Mouse (Mus musculus) ES-E14 (cell line): ENCODE results near the gene C530008M17Rik. TPM values are rescaled to one million over a fixed set of nuclear protein-coding genes. Genes with fewer than 3 reads are reported as not detected.

ENCODE experiments used
- DNase-seq: peaks from one replicate; pipeline ENCODE4 v3.0.0-alpha.2; 2013; ENCODE audit warnings: low read depth, low spot score
- H3K27ac ChIP-seq: 2 replicates; pipeline ENCODE4 v1.5.1; 2012; ENCODE audit warnings: low read depth, mild to moderate bottlenecking, low read length, moderate library complexity, mixed read lengths; ENCODE audit not compliant: poor library complexity, insufficient read depth, severe bottlenecking
- H3K36me3 ChIP-seq: 2 replicates; pipeline ENCODE4 v1.6.1; 2012; ENCODE audit warnings: mild to moderate bottlenecking, low read length, moderate library complexity, mixed read lengths; ENCODE audit not compliant: control insufficient read depth, poor library complexity, insufficient read depth, severe bottlenecking
- H3K4me1 ChIP-seq, 2 experiments: fragments of 150-350 bp in 1 of 2; sonication (generic) in 1 of 2; 2 replicates each; pipeline ENCODE4 v1.6.1; 2012; ENCODE audit warnings: low read length in 2 of 2, mild to moderate bottlenecking in 1 of 2, mixed read lengths in 1 of 2; ENCODE audit not compliant: control insufficient read depth in 2 of 2, insufficient read depth in 2 of 2, poor library complexity in 1 of 2
- H3K4me3 ChIP-seq, 2 experiments: fragments of 150-350 bp in 1 of 2; sonication (generic) in 1 of 2; 2 replicates each; pipeline ENCODE4 v1.5.1; 2012; ENCODE audit warnings: low read length in 2 of 2, low read depth in 1 of 2, mild to moderate bottlenecking in 1 of 2, mixed read lengths in 1 of 2; ENCODE audit not compliant: insufficient read depth in 1 of 2, poor library complexity in 1 of 2, severe bottlenecking in 1 of 2
- H3K9ac ChIP-seq: 2 replicates; pipeline ENCODE4 v1.6.1; 2012; ENCODE audit warnings: low read depth, mild to moderate bottlenecking, low read length, mixed read lengths; ENCODE audit not compliant: poor library complexity, insufficient read depth, severe bottlenecking
- H3K9me3 ChIP-seq: fragments of 150-350 bp; sonication (generic); 2 replicates; pipeline ENCODE4 v1.6.1; 2012; ENCODE audit warnings: low read depth, mild to moderate bottlenecking, low read length; ENCODE audit not compliant: control insufficient read depth, insufficient read depth
- CHD2 ChIP-seq: IDR thresholded peaks from 2 replicates; pipeline ENCODE4 v1.6.1; 2014; ENCODE audit warnings: mild to moderate bottlenecking, low read depth, low read length, inconsistent platforms
- HCFC1 ChIP-seq: IDR thresholded peaks from 2 replicates; pipeline ENCODE4 v1.6.1; 2012; ENCODE audit warnings: low read length, inconsistent platforms, borderline replicate concordance; ENCODE audit not compliant: insufficient read depth
- MAFK ChIP-seq: IDR thresholded peaks from 2 replicates; pipeline ENCODE4 v1.6.1; 2014; ENCODE audit warnings: mild to moderate bottlenecking, low read depth, low read length, inconsistent platforms; ENCODE audit not compliant: insufficient read depth
- ZC3H11A ChIP-seq: IDR thresholded peaks from 2 replicates; pipeline ENCODE4 v1.6.1; 2012; ENCODE audit warnings: low read depth, mild to moderate bottlenecking, inconsistent platforms, low read length, borderline replicate concordance
- ZNF384 ChIP-seq: IDR thresholded peaks from 2 replicates; pipeline ENCODE4 v1.6.1; 2012; ENCODE audit warnings: low read depth, low read length, inconsistent platforms
- in situ Hi-C, 2 experiments: fragments of 600-800 bp; cut with MboI; formaldehyde crosslinking; loops; one replicate each; pipeline ENCODE4 v1.15.1; 2025; ENCODE audit warnings: low sequenced_read_pairs in 2 of 2, inconsistent platforms in 1 of 2; ENCODE audit not compliant: unreplicated experiment in 2 of 2
- total RNA-seq: library from RNA; depleted of rRNA; stranded (reverse); fragments of 300-350 nt; gene quantifications from 2 replicates; pipeline ENCODE4 v1.2.3, GENCODE M21; 2012

The C530008M17Rik gene
- total RNA-seq, 1 experiment = 1.1 TPM

DNA sequence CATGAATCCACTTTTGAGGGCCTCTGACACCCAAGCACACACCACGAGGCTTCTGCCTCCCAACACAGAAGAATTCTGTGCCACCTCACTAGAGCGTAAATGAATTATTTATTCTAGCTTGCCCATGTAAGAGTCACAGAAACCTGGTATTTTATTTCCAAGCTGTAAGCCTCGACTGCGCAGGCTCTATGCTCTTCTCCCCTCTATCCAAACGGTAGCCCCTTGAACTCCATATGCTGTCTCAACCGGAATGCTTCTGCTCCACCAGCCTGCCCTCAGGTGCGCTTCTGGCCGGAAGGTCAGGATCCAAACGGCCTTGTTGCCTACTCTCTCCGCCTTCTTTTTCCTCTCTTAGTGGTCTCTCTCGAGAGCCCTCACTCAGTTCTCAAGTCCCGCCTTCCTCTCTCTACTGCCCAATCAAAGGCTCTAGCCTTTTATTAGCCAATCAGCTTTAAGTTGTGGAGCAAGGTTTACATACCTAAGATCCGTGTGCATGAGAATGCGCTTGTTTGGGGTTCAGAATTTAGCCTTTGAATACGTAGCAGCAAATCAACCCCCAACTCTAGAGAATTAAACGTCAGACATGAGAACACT, 212.5 kb downstream of the C530008M17Rik start:
- peaks cover 0 to 3% of the 10 kb centered on the region in 2 experiments; a peak in 1 of 4 replicates for H3K4me1 ChIP-seq
- TF ChIP-seq HCFC1 (no peak), ZNF384 (no peak), MAFK (no peak), ZC3H11A (no peak), CHD2 (peak; percentile 62; the same call in 1 of the 2 replicates)
- peak overlapping the region; percentile 61 for H3K9ac ChIP-seq
- no peaks in the 10 kb centered on the region for H3K9me3 ChIP-seq
- H3K36me3 ChIP-seq = no peaks in the 10 kb centered on the region; the same call in 1 of the 2 replicates
- in situ Hi-C loops = no loop called here
- peak; percentile 80 for DNase-seq
- H3K4me3 ChIP-seq = peak overlapping the region; percentile 39 to 59
- no peak overlapping the region for H3K27ac ChIP-seq

DNA sequence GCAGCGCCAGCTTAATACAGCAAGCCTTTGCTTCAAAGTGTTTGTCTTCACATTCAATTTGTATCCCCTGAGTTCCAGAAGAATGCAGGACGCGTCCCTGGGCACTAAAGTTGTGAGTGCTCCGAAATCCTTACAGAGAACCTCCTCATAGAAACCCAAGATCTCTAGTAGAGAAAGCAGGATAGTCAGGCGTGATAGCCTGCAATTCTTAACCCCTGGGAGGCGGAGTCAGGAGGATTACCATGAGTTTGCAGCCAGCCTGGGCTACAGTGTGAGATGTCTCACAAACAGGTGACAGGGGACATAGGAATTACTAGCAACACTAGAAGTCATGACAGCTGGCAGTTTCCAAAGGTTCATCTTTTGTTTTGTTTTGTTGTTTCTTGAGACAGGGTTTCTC, 213.2 kb downstream of the C530008M17Rik start:
- H3K4me3 ChIP-seq = peak overlapping the region; percentile 39 to 59
- TF ChIP-seq MAFK (no peak), ZNF384 (no peak), HCFC1 (no peak), CHD2 (no peak), ZC3H11A (no peak)
- H3K9ac ChIP-seq = peak overlapping the region; percentile 61
- in situ Hi-C loops = no loop called here
- DNase-seq = no peak
- no peaks in the 10 kb centered on the region for H3K9me3 ChIP-seq
- peaks cover under 1% of the 10 kb centered on the region; the same call in 1 of the 2 replicates for H3K36me3 ChIP-seq
- H3K27ac ChIP-seq = no peak overlapping the region
- H3K4me1 ChIP-seq = peaks cover 0 to 3% of the 10 kb centered on the region in 2 experiments; a peak in 1 of 4 replicates

DNA sequence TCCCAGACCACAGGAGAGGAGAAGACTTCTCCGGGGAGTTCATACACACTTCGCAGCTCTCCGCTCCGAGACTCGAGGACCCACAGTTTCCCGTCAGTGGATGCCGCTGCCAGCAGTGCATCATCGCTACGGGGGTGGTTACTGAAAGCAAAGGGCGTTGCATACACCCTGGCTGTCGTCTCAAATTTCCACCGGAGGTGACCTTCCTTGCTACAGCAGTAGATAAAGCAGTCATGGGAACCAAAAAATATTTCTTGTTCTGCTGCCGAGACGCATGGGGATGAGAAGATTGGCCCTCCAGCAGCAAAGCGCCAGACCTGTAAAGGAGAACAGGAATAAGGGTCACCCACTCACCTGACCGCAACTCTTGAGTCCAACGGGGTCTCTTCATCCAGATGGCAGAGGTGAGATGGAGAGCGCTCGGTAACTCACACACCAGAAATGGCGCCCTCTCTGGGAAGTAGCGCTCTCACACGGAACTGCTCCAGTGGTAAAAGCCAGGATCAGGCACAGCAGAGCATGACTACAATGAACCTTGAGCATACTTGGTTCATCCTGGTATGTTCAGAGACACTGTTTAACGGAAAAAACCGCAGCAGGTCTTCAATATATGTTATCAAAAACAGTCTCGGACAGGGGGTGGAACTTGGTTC, 219.9 kb downstream of the C530008M17Rik start:
- TF ChIP-seq ZNF384 = no peak
- no peak for TF ChIP-seq HCFC1
- no peak for TF ChIP-seq CHD2
- TF ChIP-seq MAFK = no peak
- TF ChIP-seq ZC3H11A = no peak
- Histone ChIP-seq H3K9me3 (no peaks in the 10 kb centered on the region), H3K4me3 (peak overlapping the region in 1 of 2 experiments; percentile 51; a peak in 2 of 4 replicates), H3K36me3 (peaks cover 19% of the 10 kb centered on the region; the same call in 1 of the 2 replicates), H3K9ac (peak overlapping the region; percentile 33; the same call in 1 of the 2 replicates), H3K27ac (no peak overlapping the region), H3K4me1 (peaks cover 0 to 4% of the 10 kb centered on the region in 2 experiments; a peak in 1 of 4 replicates)
- DNase-seq = no peak
- in situ Hi-C loops = no loop called here

DNA sequence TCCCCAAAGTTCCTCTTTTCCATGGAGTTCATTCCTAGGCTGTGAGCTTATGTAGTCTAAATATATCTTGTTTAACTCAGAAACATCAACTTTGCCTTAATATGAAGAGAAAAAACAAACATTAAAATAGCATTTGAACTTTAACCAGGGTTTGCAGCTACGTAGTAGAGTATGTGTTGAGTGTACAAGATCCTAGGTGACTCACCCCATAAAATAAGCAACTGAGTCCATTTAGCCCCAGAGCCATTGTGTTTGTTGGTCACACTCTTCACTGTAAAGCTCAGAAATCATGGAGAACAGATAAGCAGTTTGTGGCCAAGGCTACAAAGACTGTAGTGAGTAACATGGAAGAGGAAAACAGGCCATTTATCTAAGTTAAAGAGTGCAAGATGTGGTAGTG, 227.8 kb downstream of the C530008M17Rik start:
- in situ Hi-C loops = no loop called here
- H3K27ac ChIP-seq = no peak overlapping the region
- H3K36me3 ChIP-seq = peaks cover 22% of the 10 kb centered on the region
- H3K4me3 ChIP-seq = no peak overlapping the region
- H3K4me1 ChIP-seq = no peaks in the 10 kb centered on the region; a peak in 1 of 4 replicates
- H3K9me3 ChIP-seq = no peaks in the 10 kb centered on the region
- no peak overlapping the region for H3K9ac ChIP-seq
- TF ChIP-seq ZC3H11A = no peak
- no peak for DNase-seq

DNA sequence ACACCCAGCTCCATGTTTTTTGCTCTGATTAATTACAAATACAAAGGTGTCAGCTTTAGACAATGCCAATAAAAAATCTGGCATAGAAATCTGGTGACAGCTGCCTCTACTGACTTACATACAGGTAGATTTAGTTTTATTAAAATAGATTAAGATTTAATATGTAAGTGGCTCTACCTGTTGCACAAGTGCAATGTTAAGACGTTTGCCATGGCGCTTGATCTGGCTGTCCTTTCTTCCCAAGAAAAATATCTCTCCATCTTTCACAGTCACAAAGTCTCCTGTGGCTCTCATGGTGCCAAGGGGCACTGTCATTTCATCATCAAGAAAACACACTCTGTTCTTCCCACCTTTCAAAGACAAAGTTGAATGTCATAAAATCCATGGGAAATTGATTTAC, 230.7 kb downstream of the C530008M17Rik start:
- Histone ChIP-seq H3K9me3 (no peaks in the 10 kb centered on the region), H3K9ac (no peak overlapping the region), H3K4me1 (no peaks in the 10 kb centered on the region; a peak in 1 of 4 replicates), H3K36me3 (peaks cover 25% of the 10 kb centered on the region), H3K27ac (no peak overlapping the region), H3K4me3 (no peak overlapping the region)
- in situ Hi-C loops = no loop called here
- no peak for DNase-seq
- TF ChIP-seq ZNF384 (no peak), HCFC1 (no peak), MAFK (no peak), CHD2 (no peak), ZC3H11A (no peak)
